Mouse (Mus musculus) embryonic fibroblast, embryonic 13.5 days (primary cell): Measurements from ENCODE around the gene Gm21905. TPM values are rescaled to one million over a fixed set of nuclear protein-coding genes. Genes with fewer than 3 reads are reported as not detected.

ENCODE experiments used
- H3K27ac ChIP-seq: 2 replicates; pipeline ENCODE4 v1.5.1; 2012; ENCODE audit warnings: low read length, control low read depth, inconsistent platforms; ENCODE audit not compliant: insufficient read depth
- H3K4me1 ChIP-seq: 2 replicates; pipeline ENCODE4 v1.6.1; 2011; ENCODE audit warnings: low read length; ENCODE audit not compliant: control insufficient read depth, insufficient read depth
- H3K4me3 ChIP-seq: 2 replicates; pipeline ENCODE4 v1.5.1; 2011; ENCODE audit warnings: mild to moderate bottlenecking, control low read depth, low read length; ENCODE audit not compliant: insufficient read depth
- CTCF ChIP-seq: IDR thresholded peaks from 2 replicates; pipeline ENCODE4 v1.5.1; 2011; ENCODE audit warnings: mild to moderate bottlenecking, control low read depth, low read length, moderate library complexity, borderline replicate concordance; ENCODE audit not compliant: insufficient read depth
- POLR2A ChIP-seq: IDR thresholded peaks from 2 replicates; pipeline ENCODE4 v1.6.1; 2011; ENCODE audit warnings: low read depth, mild to moderate bottlenecking, control low read depth, low read length, moderate library complexity
- polyA plus RNA-seq: library from polyadenylated mRNA; stranded (reverse); fragments of >200 nt; gene quantifications from 2 replicates; pipeline ENCODE4 v1.2.4, GENCODE M21; 2011; ENCODE audit warnings: low read depth; ENCODE audit not compliant: missing spikeins, insufficient read length

The Gm21905 gene
- polyA plus RNA-seq, 1 experiment: not detected

DNA sequence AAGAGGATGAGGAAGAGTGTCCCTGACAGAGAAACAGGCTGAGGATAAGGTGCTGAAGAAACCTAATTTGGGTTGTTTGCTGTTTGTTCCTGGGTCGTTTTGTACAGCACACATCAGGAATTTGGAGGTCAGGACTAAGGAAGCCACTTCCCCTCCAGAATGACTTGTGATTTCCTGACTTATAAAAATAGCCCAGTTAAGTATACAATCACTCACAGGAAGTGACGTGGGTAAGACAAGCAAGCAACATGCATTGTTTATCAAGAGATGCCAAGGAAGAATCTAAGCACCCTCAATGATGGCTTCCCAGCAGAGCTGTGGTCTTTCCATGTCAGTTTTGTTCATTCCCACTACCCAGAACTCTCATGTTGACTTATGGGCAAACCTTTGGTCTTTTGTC is 3.0 kb downstream of the Gm21905 start:
- Histone ChIP-seq H3K27ac (no peak overlapping the region), H3K4me1 (no peaks in the 10 kb centered on the region), H3K4me3 (no peak overlapping the region)
- TF ChIP-seq CTCF (no peak), POLR2A (no peak)

GRCm38 (mm10) chr5:67941369-67941768 is 4.9 kb downstream of the Gm21905 start, which contains the start of gene Gm5108:
Gm5108 (plus strand) TSS chr5:67941669.
- Histone ChIP-seq H3K4me1 (no peaks in the 10 kb centered on the region), H3K4me3 (no peak within 1 kb of the TSS), H3K27ac (no peak within 1 kb of the TSS)
- TF ChIP-seq CTCF (no peak), POLR2A (no peak)

GRCm38 (mm10) chr5:67931623-67932022 is 14.6 kb downstream of the Gm21905 start:
- H3K27ac ChIP-seq: no peak overlapping the region

GRCm38 (mm10) chr5:67930584-67930983 is 15.6 kb downstream of the Gm21905 start:
- no peaks in the 10 kb centered on the region for H3K4me1 ChIP-seq
- no peak overlapping the region for H3K27ac ChIP-seq
- no peak overlapping the region for H3K4me3 ChIP-seq
- TF ChIP-seq CTCF (no peak), POLR2A (no peak)

More at GRCm38 (mm10) chr5:67931623-67932022, 14.6 kb downstream of the Gm21905 start:
- no peak for TF ChIP-seq CTCF
- TF ChIP-seq POLR2A: no peak
- H3K4me1 ChIP-seq: no peaks in the 10 kb centered on the region
- no peak overlapping the region for H3K4me3 ChIP-seq

- no peaks in the 10 kb centered on the region for H3K4me1 ChIP-seq
- no peak overlapping the region for H3K4me3 ChIP-seq
- H3K27ac ChIP-seq: no peak overlapping the region
- TF ChIP-seq CTCF (no peak), POLR2A (no peak)
Measured at GRCm38 (mm10) chr5:67904555-67904954, 41.7 kb downstream of the Gm21905 start.

- H3K4me3 ChIP-seq: no peak overlapping the region
- H3K27ac ChIP-seq: no peak overlapping the region
- no peaks in the 10 kb centered on the region for H3K4me1 ChIP-seq
- TF ChIP-seq CTCF: no peak
- TF ChIP-seq POLR2A: no peak
Measured at GRCm38 (mm10) chr5:67898921-67899320, 47.3 kb downstream of the Gm21905 start.

GRCm38 (mm10) chr5:67884422-67885210 is 61.6 kb downstream of the Gm21905 start:
- TF ChIP-seq POLR2A: no peak
- TF ChIP-seq CTCF: no peak
- Histone ChIP-seq H3K4me3 (no peak overlapping the region), H3K4me1 (no peaks in the 10 kb centered on the region), H3K27ac (no peak overlapping the region)

DNA sequence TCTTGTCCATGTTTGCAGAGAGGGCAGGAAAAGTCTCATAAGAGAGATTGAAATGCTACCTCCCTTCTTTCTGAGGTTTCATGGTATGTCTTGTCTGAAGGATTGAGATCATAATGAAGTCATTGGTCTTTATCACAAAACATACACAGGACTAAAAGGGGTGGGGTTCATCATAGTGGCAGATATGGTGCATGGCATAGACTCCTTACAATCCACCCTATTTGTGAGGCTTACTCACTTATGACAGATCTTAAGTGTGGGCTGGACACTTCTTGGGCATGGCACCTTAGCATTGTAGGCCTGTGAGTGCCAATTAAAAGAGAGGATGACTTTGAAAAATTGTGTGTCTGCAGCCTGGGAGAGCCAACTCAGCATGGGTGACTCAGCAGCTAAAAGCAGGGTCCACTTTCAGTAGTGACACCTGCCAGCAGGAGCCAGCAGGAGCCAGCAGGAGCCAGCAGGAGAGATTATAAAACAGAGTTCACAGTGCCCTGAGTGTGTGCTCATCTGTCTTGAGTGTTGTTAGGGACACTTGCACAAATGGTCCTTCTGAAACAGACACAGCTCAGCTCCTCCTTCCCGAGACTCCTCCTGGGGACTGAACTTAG is 62.6 kb downstream of the Gm21905 start:
- no peak overlapping the region for H3K4me3 ChIP-seq
- no peak for TF ChIP-seq POLR2A
- no peak for TF ChIP-seq CTCF

More for the DNA sequence above, 62.6 kb downstream of the Gm21905 start:
- Histone ChIP-seq H3K27ac (no peak overlapping the region), H3K4me1 (no peaks in the 10 kb centered on the region)

Other genes with a start within 250 kb of the Gm21905 start
- gene Atp8a1, start 99.0 kb downstream of the Gm21905 start, polyA plus RNA-seq: 2.8 and 7.0 TPM in 2 replicates
- gene Gm5108, start 4.8 kb downstream of the Gm21905 start, polyA plus RNA-seq: not detected in 2 replicates
- gene Grxcr1, start 85.4 kb upstream of the Gm21905 start, polyA plus RNA-seq: not detected in 2 replicates